Mouse (Mus musculus) hindbrain, embryonic 11.5 days (tissue): ENCODE data around the gene Gm20807. TPM values are rescaled to one million over a fixed set of nuclear protein-coding genes. Genes with fewer than 3 reads are reported as not detected.
"Not testable (repeated sequence)": the region's sequence is repeated elsewhere in the genome, so short reads cannot be mapped to it uniquely, and the experiment has no call there.

Experiments used
- ATAC-seq: fragments of 200-750 bp; cut with Nextera tagmentation; 2 replicates; pipeline ENCODE4 v1.8.0; 2017; ENCODE audit warnings: mild to moderate bottlenecking, moderate TSS enrichment, moderate library complexity; ENCODE audit not compliant: low FRiP score
- DNase-seq: peaks from one replicate; pipeline ENCODE4 v3.0.0-alpha.2; 2015; ENCODE audit warnings: low spot score
- H3K27ac ChIP-seq: fragments of 300-500 bp; sonication (generic); 2 replicates; pipeline ENCODE4 v1.5.1; 2014; ENCODE audit warnings: mild to moderate bottlenecking, low read depth, low read length
- H3K27me3 ChIP-seq: fragments of 300-500 bp; sonication (generic); 2 replicates; pipeline ENCODE4 v1.6.1; 2014; ENCODE audit warnings: mild to moderate bottlenecking, low read length, moderate library complexity, mixed read lengths; ENCODE audit not compliant: control insufficient read depth, insufficient read depth
- H3K36me3 ChIP-seq: fragments of 300-500 bp; sonication (generic); 2 replicates; pipeline ENCODE4 v1.6.1; 2014; ENCODE audit warnings: mild to moderate bottlenecking, low read length, moderate library complexity, mixed read lengths; ENCODE audit not compliant: control insufficient read depth, insufficient read depth
- H3K4me1 ChIP-seq: fragments of 300-500 bp; sonication (generic); replicated peaks from 2 replicates; pipeline ENCODE4 v1.6.1; 2014; ENCODE audit warnings: low read length, mixed read lengths; ENCODE audit not compliant: control insufficient read depth, insufficient read depth
- H3K4me2 ChIP-seq: fragments of 300-500 bp; sonication (generic); replicated peaks from 2 replicates; pipeline ENCODE4 v1.6.1; 2014; ENCODE audit warnings: mild to moderate bottlenecking, low read depth, low read length
- H3K4me3 ChIP-seq: fragments of 300-500 bp; sonication (generic); 2 replicates; pipeline ENCODE4 v1.5.1; 2014; ENCODE audit warnings: low read depth, low read length
- H3K9ac ChIP-seq: fragments of 300-500 bp; sonication (generic); 2 replicates; pipeline ENCODE4 v1.6.1; 2014; ENCODE audit warnings: low read depth, low read length
- H3K9me3 ChIP-seq: fragments of 300-500 bp; sonication (generic); 2 replicates; pipeline ENCODE4 v1.6.1; 2016; ENCODE audit warnings: low read length; ENCODE audit not compliant: control insufficient read depth
- polyA plus RNA-seq: library from polyadenylated mRNA; unstranded; fragments of >200 nt; fragmentation: Nextera tagmentation; extraction: Ambion mirVana; gene quantifications from 2 replicates; pipeline ENCODE4 v1.2.1, GENCODE M21; 2014

The Gm20807 gene
- polyA plus RNA-seq: not detected in 2 replicates

GRCm38 (mm10) chrY:13042591-13042990, at the start of gene Gm20807:
TSS of gene Gm20807 (plus strand) at chrY:13042891.
- not testable (repeated sequence) for H3K9ac ChIP-seq, H3K27ac ChIP-seq, ATAC-seq, H3K4me3 ChIP-seq, H3K4me2 ChIP-seq, DNase-seq, H3K36me3 ChIP-seq, H3K27me3 ChIP-seq, H3K4me1 ChIP-seq, H3K9me3 ChIP-seq

Other genes starting within 250 kb of the Gm20807 start
- not detected in 2 replicates for gene Gm21891, start 90.6 kb downstream of the Gm20807 start, polyA plus RNA-seq
- not detected in 2 replicates for gene Gm21425, start 119.1 kb downstream of the Gm20807 start, polyA plus RNA-seq
- not detected in 2 replicates for gene Gm21828, start 181.0 kb downstream of the Gm20807 start, polyA plus RNA-seq
- not detected in 2 replicates for gene Gm21440, start 209.5 kb downstream of the Gm20807 start, polyA plus RNA-seq
- not detected in 2 replicates for gene Gm21454, start 209.6 kb downstream of the Gm20807 start, polyA plus RNA-seq